Mouse (Mus musculus) heart, embryonic 14.5 days (tissue): ENCODE measurements around the gene Ndufaf2. TPM values are rescaled to one million over a fixed set of nuclear protein-coding genes. Genes with fewer than 3 reads are reported as not detected.
A peak's percentile ranks its signal among the peaks of the same experiment; 100 is the strongest.

Source experiments
- ATAC-seq: fragments of 200-750 bp; cut with Nextera tagmentation; 2 replicates; pipeline ENCODE4 v1.8.0; 2017; ENCODE audit warnings: low read depth, moderate TSS enrichment; ENCODE audit not compliant: insufficient number of reproducible peaks, insufficient read depth, low FRiP score
- H3K27ac ChIP-seq, 2 experiments: fragments of 200-500 bp in 1 of 2; fragments of 300-500 bp in 1 of 2; sonication (generic) in 1 of 2; replicated peaks in 1 of 2; 2 replicates each; pipeline ENCODE4 v1.5.1; 2012 to 2014; ENCODE audit warnings: low read depth in 2 of 2, low read length in 2 of 2, control low read depth in 1 of 2, mild to moderate bottlenecking in 1 of 2, mixed read lengths in 1 of 2; ENCODE audit not compliant: control insufficient read depth in 1 of 2, insufficient read depth in 1 of 2
- H3K27me3 ChIP-seq: fragments of 300-500 bp; sonication (generic); 2 replicates; pipeline ENCODE4 v1.6.1; 2014; ENCODE audit warnings: mild to moderate bottlenecking, low read length, control low read depth; ENCODE audit not compliant: control insufficient read depth, insufficient read depth
- H3K36me3 ChIP-seq: fragments of 300-500 bp; sonication (generic); 2 replicates; pipeline ENCODE4 v1.6.1; 2014; ENCODE audit warnings: mild to moderate bottlenecking, control low read depth, low read length, mixed read lengths; ENCODE audit not compliant: control insufficient read depth, insufficient read depth
- H3K4me1 ChIP-seq, 2 experiments: fragments of 200-500 bp in 1 of 2; fragments of 300-500 bp in 1 of 2; sonication (generic) in 1 of 2; 2 replicates each; pipeline ENCODE4 v1.6.1; 2012 to 2014; ENCODE audit warnings: low read length in 2 of 2, control low read depth in 1 of 2, mixed read lengths in 1 of 2; ENCODE audit not compliant: control insufficient read depth in 2 of 2, insufficient read depth in 2 of 2
- H3K4me2 ChIP-seq: fragments of 300-500 bp; sonication (generic); 2 replicates; pipeline ENCODE4 v1.6.1; 2014; ENCODE audit warnings: mild to moderate bottlenecking, low read length
- H3K4me3 ChIP-seq, 2 experiments: fragments of 200-500 bp in 1 of 2; fragments of 300-500 bp in 1 of 2; sonication (generic) in 1 of 2; 2 replicates each; pipeline ENCODE4 v1.5.1; 2012 to 2014; ENCODE audit warnings: low read length in 2 of 2, mild to moderate bottlenecking in 2 of 2, control low read depth in 1 of 2, low read depth in 1 of 2, moderate library complexity in 1 of 2; ENCODE audit not compliant: control insufficient read depth in 1 of 2, insufficient read depth in 1 of 2
- H3K9ac ChIP-seq: fragments of 300-500 bp; sonication (generic); 2 replicates; pipeline ENCODE4 v1.6.1; 2014; ENCODE audit warnings: mild to moderate bottlenecking, low read length
- H3K9me3 ChIP-seq: fragments of 300-500 bp; sonication (generic); 2 replicates; pipeline ENCODE4 v1.6.1; 2016; ENCODE audit warnings: low read length, control low read depth; ENCODE audit not compliant: control insufficient read depth
- WGBS: fragments of 180-500 bp; shearing (Covaris S2); extraction: QIAGEN DNeasy Blood & Tissue Kit; methylation state at CpG from one replicate; pipeline ENCODE4 v1.1.7; 2014; 5-methylcytosine and 5-hydroxymethylcytosine counted together
- polyA plus RNA-seq: library from polyadenylated mRNA; unstranded; fragments of >200 nt; fragmentation: Nextera tagmentation; extraction: Ambion mirVana; gene quantifications from 2 replicates; pipeline ENCODE4 v1.2.1, GENCODE M21; 2014

Ndufaf2 gene
- polyA plus RNA-seq, 1 experiment from 2014 or later, result 56.8 TPM

GRCm38 (mm10) chr13:107962741-107963140 is 195.7 kb downstream of the Ndufaf2 start:
- H3K9ac ChIP-seq, result no peak overlapping the region
- ATAC-seq, result no peak
- WGBS, result 62% methylated on average over 4 of the region's 4 CpGs

GRCm38 (mm10) chr13:107961972-107962371 is 196.5 kb downstream of the Ndufaf2 start:
- no peak overlapping the region for H3K27ac ChIP-seq
- H3K27me3 ChIP-seq, result no peaks in the 10 kb centered on the region
- no peak overlapping the region for H3K4me2 ChIP-seq
- H3K36me3 ChIP-seq, result no peaks in the 10 kb centered on the region
- peaks cover 14 to 15% of the 10 kb centered on the region in 2 experiments; a peak in 3 of 4 replicates for H3K4me1 ChIP-seq
- ATAC-seq, result no peak
- H3K4me3 ChIP-seq, result no peak overlapping the region
- H3K9me3 ChIP-seq, result no peaks in the 10 kb centered on the region
- 20% methylated on average over 4 of the region's 4 CpGs for WGBS
- no peak overlapping the region for H3K9ac ChIP-seq

More at GRCm38 (mm10) chr13:107962741-107963140, 195.7 kb downstream of the Ndufaf2 start:
- Histone ChIP-seq H3K4me1 (peaks cover 14 to 15% of the 10 kb centered on the region in 2 experiments; a peak in 3 of 4 replicates), H3K4me3 (no peak overlapping the region), H3K27me3 (no peaks in the 10 kb centered on the region), H3K27ac (no peak overlapping the region), H3K36me3 (no peaks in the 10 kb centered on the region), H3K9me3 (no peaks in the 10 kb centered on the region), H3K4me2 (no peak overlapping the region)

- Histone ChIP-seq H3K4me3 (no peak overlapping the region), H3K4me1 (peaks cover 14 to 15% of the 10 kb centered on the region in 2 experiments; a peak in 3 of 4 replicates), H3K36me3 (no peaks in the 10 kb centered on the region), H3K27ac (no peak overlapping the region), H3K4me2 (no peak overlapping the region), H3K9ac (no peak overlapping the region), H3K9me3 (no peaks in the 10 kb centered on the region), H3K27me3 (no peaks in the 10 kb centered on the region)
- no peak for ATAC-seq
- 77% methylated on average over 4 of the region's 4 CpGs for WGBS
These were observed 196.9 kb downstream of the Ndufaf2 start for GRCm38 (mm10) chr13:107961501-107961900.

- H3K4me1 ChIP-seq, result peaks cover 14 to 22% of the 10 kb centered on the region in 2 experiments; a peak in 3 of 4 replicates
- no peak overlapping the region for H3K9ac ChIP-seq
- no peaks in the 10 kb centered on the region for H3K9me3 ChIP-seq
- no peak overlapping the region for H3K4me2 ChIP-seq
- no peaks in the 10 kb centered on the region for H3K27me3 ChIP-seq
- H3K36me3 ChIP-seq, result no peaks in the 10 kb centered on the region
- no peak overlapping the region for H3K27ac ChIP-seq
- ATAC-seq, result no peak
- 84% methylated on average over 5 of the region's 5 CpGs for WGBS
- no peak overlapping the region for H3K4me3 ChIP-seq
These were observed 197.9 kb downstream of the Ndufaf2 start for GRCm38 (mm10) chr13:107960549-107960948.

DNA sequence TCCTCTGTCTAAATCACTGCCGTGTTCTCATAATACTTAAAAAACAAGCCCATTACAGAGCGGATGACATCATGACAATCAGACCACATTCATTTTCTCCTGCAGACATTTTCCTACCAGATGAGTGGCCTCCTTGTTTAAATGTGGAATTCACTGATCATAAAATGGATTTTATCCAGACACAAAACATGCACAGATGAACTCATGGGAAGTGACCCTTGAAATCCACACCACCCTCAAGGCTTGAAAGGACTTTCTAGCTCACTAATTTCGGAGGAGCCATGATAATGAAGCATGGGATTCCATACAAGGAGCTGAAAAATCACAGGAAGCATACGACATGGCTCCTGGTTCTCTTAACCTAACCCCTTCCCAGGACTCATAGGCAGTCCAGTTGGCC is 198.5 kb downstream of the Ndufaf2 start:
- H3K27me3 ChIP-seq, result no peaks in the 10 kb centered on the region
- no peaks in the 10 kb centered on the region for H3K9me3 ChIP-seq
- H3K36me3 ChIP-seq, result no peaks in the 10 kb centered on the region
- 81% methylated on average over 4 of the region's 4 CpGs for WGBS
- no peak for ATAC-seq
- peaks cover 17 to 28% of the 10 kb centered on the region in 2 experiments for H3K4me1 ChIP-seq
- H3K27ac ChIP-seq, result no peak overlapping the region
- H3K4me2 ChIP-seq, result no peak overlapping the region
- no peak overlapping the region for H3K9ac ChIP-seq
- H3K4me3 ChIP-seq, result no peak overlapping the region

GRCm38 (mm10) chr13:107956246-107956645 is 202.2 kb downstream of the Ndufaf2 start:
- 48% methylated on average over 3 of the region's 3 CpGs for WGBS
- H3K27ac ChIP-seq, result 0 out of 4 replicates have a peak overlapping the region, but pooled peaks of 1 of the 2 experiments have one; percentile 55
- H3K27me3 ChIP-seq, result no peaks in the 10 kb centered on the region
- no peak overlapping the region for H3K4me2 ChIP-seq
- H3K36me3 ChIP-seq, result no peaks in the 10 kb centered on the region
- no peak overlapping the region for H3K9ac ChIP-seq
- H3K4me3 ChIP-seq, result no peak overlapping the region
- ATAC-seq, result no peak
- no peaks in the 10 kb centered on the region for H3K9me3 ChIP-seq
- H3K4me1 ChIP-seq, result peaks cover 11 to 21% of the 10 kb centered on the region in 2 experiments

DNA sequence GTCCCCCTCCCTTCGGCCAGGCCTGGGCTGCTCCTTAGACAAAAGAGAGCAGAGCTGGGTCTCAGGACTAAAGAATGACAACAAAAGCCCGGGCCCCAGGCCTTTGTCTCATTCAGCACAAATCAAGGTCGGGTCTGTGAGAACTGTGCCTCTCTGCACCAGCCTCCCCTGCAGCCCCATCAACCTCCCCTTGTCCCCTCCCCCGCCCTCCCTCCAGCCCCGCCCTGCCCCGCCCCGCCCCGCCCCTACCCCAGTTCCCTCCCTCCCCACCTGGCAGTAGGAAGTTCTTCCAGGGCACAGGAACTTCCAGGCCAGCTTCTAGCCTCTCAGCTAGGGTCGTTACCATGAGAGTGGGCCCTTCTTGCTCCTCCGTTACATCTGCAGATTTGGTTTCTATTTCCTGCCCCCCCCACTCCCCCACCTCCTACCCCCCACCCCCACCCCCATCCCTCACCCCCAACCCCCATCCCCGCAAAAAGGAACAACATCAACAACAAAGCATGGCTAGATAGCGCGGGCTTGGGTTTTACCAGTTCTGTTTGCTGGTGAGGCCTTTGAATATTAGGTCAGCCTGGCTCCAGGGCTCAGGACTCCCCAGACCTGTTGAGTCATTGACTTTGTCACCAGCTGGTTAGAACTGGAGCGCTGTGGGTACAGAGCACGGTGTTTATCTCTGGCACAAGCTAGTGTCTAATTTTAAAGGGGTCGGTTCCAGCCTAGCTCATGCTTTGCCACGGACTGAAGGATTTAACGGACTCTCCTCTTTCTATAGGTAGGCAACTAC is 202.9 kb downstream of the Ndufaf2 start:
- peak; percentile 47; the same call in 1 of the 2 replicates for ATAC-seq
- Histone ChIP-seq H3K4me2 (peak overlapping the region; percentile 22), H3K27ac (peak overlapping the region in 1 of 2 experiments; percentile 55; a peak in 1 of 4 replicates), H3K4me3 (no peak overlapping the region), H3K4me1 (peaks cover 11 to 21% of the 10 kb centered on the region in 2 experiments), H3K36me3 (no peaks in the 10 kb centered on the region), H3K9me3 (no peaks in the 10 kb centered on the region), H3K27me3 (no peaks in the 10 kb centered on the region), H3K9ac (no peak overlapping the region)
- WGBS, result 18% methylated on average over 16 of the region's 18 CpGs
